Mouse (Mus musculus): ENCODE measurements around the gene Gla.

Gla gene

DNA sequence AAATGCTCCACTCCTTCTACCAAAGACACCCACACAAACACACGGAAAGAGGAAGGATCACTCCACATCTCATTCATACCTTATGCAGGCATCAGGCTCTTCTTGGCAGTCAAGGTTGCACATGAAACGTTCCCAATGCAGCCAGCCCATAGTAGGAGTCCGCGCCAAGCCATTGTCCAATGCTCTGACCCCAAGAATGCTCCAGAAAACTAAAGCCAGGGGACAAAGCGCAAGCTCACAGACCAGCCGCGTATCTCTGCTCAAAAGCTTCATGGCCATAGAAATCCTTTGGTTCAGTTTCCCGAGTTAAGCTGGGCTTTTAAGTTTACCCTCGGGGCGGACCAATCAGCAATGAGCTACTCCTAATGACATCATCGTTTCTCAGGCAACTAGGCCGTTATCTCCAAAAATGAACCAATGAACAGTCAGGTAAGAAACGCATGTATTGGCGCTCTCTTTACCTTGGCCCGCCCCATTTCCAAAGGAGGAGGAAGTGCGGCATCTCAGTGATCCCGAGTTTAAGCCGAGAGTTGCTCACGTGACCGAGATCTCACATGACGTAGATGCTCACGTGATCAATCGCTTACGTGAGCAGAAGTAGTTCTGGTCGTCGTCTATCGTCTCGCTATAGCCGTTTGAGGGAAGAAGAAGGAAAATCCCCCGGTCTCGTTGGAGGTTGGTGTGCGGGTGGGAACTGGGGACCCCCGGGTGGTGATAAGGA is at the start of gene Gla, which contains the start of gene Hnrnph2:
Gene Gla (minus strand): TSS at position 467 of the 721 bp plus-strand sequence.
Gene Hnrnph2 (plus strand): TSS at position 521 of the 721 bp plus-strand sequence.
- DNase-seq (ENCODE audit: low read depth): peak; percentile 99

DNA sequence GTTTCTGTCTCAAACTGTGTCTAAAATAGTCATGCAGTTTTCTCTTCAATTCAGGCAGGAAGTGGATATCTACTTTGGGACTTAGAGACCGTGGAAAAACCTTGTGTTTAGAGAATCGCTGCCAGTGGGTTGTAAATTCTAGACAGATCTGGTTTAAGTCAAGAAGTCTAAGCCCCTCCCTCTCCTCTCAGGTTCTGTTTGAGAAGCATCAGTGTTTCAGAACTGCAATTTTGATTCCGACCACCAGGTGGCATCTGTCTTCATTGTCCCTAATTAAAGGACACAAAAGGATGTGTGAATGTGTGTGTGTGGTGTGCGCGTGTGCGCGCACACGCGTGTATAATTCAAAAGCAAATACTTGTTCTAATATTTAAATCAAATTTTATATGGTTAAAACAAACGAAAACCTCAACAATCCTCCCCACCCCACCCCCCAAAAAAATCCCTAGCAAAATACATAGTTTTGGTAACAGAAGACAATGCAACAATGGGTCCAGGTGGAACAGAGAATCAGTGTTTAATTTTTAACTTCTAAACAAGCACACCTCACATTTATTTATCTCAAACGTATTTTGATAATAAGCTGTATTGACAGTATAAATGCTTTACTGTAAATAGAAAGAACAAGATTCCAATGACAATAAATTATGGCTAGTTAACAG is 47.2 kb upstream of the Gla start:
- peak; percentile 84 for DNase-seq (ENCODE audit: low read depth)

DNA sequence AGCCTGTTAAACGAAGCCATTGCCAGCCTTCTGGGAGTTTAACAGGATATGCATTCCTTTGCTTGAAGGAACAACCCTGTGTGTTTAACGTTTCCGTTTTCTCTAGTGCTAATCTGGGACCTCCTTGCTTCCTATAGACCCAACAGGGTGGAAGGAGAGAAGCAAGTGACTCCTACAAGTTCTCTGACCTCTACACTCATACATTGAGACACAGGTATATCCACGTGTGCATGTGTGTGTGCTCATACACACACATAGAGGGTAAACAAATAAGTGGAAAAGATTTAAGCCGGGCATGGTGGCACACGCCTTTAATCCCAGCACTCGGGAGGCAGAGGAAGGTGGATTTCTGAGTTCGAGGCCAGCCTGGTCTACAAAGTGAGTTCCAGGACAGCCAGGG is 46.5 kb upstream of the Gla start:
- no peak for DNase-seq (ENCODE audit: low read depth)

DNA sequence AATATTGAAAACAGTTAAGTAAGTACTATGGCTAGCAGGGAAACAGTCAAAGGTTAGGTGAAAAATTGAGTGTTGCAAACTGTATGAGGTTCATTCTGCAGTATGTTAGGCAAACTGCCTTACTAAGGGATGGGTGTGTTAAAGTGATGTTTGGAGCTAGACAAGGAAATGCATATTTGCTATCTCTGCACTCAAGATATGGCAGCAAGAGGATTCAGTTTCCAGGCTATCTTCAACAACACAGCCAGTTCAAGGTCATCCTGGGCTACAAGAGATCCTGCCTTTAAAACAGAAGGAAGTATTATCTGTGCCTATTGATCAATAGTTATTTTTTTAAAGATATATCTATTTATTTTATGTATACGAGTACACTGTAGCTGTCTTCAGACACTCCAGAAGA is 45.4 kb upstream of the Gla start:
- DNase-seq (ENCODE audit: low read depth): no peak

DNA sequence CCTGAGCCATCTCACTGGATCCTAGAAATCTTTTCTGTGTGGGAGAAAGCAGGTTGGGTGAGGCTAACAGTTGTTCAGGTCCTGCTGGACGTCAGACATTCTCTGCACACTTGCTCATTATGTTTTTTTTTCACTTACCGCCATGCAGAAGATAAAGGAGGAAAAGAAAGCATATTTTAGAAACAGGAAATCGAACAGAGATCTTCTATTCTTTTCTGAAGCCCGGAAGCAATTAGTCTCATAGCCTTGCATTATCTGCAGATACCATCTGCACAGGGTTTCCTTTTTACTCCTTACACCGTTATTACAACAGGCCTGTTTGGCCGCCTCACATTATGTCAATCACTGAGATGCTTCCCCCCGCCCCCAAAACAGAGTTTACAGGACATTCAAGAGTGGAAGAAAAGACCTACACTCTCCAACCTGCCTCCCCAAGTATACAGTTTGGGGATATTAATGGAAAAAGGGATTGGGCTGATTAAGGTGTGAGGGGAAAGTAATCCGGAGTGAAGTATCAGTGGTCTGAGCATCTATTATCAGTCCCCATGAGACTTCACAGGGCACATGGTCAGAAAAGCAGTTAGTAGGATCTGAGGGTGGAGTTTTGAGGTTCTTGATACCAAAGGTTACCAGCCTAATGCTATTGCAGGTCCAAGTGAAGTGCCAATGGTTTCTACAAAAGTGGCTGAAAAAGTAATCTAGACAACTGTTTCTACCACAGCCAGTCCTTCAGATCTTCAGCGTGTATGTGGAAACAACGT is 40.3 kb upstream of the Gla start:
- peak; percentile 94 for DNase-seq (ENCODE audit: low read depth)

DNA sequence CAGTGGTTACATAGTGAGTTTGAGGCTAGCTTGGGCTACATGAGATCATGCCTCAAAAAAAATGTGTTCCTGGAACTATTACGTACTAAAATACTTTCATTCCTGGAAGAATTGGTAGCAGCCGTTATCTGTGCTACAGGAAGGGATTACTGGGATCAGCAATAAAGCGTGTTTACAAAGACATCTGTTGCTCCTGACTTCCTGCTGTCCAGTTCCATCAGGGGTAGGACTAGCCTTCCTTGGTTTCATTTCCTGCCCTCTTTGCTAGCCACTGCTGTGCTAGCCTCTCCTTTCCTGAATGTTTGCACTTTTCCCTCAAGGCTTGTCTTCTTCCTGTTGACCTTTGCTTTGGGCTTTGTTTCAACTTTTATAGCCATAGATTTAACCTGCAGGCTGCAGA is 34.9 kb upstream of the Gla start:
- peak; percentile 4 for DNase-seq (ENCODE audit: low read depth)

DNA sequence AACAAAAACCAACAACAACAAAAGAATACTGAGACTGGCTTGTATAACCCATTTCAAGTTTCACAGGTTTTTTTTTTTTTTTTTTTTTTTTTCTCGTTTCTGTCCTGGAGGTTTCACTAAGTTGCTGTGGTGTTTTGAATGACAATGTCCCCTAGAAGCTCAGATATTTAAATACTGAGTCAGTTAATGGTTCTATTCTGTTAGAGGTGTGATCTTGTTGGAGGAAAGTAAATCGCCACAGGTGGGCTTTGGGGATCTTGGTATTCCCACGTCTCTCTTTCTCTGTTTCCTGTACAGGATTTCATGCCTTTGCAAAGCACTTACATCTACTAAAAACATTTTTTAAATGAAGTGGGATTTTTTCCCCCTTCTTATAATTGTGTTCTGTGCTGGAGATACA is 34.2 kb upstream of the Gla start:
- no peak for DNase-seq (ENCODE audit: low read depth)

DNA sequence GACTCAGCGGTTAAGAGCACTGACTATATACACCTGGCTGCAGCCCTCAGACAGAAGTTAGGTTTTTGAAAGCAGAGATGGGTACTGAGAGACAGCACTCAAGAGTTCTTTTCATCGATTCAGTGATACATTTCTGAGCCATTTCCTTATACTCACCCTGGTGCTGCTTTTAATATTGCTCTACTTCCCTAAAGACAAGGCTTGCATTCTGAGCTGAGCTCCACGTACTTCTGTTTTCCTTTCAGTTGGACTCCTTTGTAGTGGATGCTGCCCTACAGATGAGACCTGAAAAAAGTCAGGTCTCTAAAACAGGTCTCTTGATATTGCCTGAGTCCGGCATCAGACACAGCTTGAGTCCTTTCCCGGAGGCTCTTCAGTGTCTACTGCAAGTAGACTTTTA is 31.8 kb upstream of the Gla start:
- no peak for DNase-seq (ENCODE audit: low read depth)

DNA sequence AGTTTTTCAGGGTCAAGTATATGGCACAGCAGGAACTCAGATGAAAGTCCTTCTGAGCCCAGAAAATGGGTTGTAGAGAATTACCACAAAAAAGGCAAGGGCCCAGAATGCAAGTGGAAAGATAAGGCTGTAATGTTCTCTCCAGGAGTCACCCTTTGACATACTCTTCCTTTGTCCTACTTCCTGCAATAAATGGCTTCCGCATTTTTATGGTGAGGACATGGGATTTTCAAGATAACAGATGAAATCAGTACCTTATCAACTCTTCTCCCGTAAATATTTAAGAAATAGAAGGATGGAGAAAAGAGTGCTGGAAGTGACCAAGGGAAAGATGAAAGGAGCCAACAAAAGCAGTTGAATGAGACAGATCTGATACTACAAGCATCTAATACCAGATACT is 27.3 kb upstream of the Gla start:
- DNase-seq (ENCODE audit: low read depth): no peak

DNA sequence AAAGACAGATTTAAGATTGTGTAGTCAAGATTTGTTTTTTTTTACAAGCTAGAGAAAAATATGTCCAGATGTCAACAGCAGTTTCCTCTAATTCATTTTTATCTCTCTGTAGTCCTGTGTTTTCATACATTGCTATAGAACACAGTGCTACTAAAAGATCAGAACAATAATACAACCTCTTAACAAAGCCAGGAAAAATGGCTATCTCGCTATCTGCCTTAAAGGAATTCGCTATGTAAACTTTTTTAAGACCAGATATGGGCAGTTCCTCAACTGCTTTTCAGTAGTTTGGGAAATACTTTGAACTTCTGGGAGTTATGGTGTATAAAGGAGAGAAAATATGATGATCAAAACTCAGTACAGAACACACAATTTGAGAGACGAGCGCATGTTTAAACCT is 22.4 kb upstream of the Gla start:
- no peak for DNase-seq (ENCODE audit: low read depth)

DNA sequence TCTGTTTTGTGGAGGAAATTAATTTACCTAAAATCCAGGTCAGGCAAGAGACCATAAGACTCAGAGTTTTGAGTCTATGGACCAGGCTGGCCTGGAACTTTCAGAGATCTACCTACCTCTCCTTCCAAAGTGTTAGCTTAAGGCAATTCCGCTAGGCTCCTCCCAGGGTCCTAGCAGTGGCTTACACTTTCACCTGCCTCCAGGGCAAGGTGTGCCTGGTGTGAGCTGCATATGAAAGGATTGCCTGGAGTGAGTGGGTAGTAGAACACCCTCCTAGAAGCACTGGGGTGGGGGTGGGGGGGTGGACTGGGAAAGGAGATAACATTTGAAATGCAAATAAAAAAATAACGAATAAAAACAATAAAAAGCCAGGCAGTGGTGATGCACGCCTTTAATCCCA is 20.8 kb upstream of the Gla start:
- DNase-seq (ENCODE audit: low read depth): no peak

DNA sequence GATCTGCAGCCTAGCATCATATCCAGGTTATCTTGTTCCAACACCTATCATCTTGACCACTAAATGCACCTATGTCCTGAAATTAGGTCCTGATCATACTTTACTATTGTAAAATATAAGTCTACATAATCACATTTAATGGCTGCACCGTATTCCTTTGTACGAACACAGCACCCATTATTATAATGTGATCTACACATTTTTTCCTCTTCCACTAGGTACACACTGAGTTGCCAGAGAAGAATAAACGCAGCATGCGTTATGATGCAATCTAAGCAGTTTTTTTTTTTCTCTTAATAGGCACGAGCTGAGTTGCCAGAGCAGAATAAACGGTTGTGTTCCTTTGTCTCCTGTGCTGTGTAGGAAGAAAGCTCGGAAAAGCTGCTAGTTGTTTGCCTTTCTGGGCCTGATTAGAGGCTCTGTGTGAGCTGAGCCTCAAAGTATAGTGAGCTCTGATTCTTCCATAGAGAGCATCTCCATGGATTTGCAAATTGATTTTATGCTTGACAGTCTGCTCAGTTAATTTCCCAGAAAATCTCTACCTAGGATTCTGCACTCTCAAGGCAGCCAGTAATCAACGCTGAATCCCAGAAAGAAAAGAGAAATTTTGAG is 19.4 kb upstream of the Gla start:
- no peak for DNase-seq (ENCODE audit: low read depth)

DNA sequence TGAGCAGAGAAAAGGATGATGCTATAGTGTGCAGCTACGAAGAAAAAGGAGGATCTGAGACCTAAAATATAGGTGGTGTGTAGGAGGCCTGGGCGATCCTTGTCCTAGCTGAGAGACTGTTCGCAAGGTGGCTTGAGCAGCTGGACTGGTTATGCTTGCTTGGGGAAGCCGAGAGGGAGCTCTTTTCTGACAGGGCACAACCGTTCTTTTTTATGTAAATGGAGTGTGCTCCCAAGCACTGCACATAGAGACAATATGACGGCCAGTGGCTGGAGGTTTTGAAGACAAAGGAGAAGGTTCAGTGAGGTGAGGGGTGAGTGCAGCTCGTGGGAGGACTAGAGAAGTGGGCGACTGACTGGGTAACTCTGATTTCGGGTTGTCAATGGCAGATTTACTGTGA is 18.8 kb upstream of the Gla start:
- no peak for DNase-seq (ENCODE audit: low read depth)

DNA sequence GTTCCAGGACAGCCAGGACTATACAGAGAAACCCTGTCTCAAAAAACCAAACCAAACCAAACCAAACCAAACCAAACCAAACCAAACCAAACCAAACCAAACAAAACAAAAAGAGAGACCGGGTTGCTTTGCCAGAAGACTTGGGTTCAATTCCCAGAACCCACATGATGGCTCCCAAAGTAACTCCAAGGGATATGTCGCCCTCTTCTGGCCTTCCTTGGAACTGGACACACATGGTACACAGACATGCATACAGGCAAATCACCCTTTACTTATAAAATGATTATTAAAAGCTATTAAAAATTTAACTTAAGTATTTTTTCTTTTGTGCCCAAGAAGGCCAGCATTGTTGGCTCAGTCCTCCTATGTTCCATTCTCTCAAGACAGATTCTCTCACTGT is 13.4 kb upstream of the Gla start:
- peak; percentile 25 for DNase-seq (ENCODE audit: low read depth)

DNA sequence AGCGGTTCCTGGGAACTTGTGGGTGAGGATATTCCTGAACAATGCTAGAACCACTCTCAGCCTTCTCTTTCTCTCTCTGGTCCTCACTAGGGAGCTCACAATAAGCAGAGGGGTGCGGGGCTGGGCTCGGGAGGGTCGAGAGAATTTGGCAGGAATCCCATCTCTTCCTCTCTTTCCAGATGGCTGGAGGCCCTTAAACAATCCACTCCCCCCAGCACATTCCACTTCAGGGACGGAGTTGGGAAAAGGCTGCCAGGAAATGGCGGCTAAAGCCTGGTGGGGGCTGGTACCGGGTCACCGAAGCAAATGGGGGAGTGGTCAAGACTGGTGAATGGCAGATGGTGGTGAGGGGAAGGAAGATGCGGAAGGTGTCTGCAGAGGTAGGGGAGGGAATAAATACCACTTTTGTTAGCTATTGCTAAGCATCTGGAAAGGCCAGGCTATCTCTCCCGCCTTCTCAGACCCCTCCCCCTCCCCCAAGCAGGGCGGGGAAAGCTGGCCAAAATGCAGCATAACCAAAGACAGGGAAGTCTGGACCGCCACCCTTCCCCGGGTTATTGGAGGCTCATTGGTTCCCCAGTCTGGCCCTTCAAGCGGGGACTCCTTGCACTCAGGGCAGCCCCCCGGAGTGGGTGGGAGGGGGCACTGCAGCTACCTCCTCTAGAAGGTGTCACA is 11.5 kb upstream of the Gla start:
- no peak for DNase-seq (ENCODE audit: low read depth)

DNA sequence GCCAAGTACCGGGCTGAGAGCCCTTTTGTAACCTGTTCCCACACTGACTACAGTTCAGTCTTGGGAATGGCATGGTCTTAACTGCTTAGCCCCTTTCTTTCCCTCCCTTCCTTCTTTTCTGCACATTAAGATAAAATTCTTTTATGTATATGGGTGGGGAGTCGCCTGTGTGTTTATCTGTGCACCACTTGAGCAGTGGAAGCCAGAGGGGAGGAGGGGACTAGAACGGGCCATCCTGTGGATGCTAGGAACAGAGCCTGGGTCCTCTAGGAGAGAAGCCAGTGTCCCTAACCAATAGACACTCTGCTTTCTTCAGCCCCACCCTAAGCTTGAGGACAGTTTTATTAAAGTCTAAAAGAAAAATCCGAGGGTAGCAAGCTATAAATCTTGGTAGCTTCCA is 10.1 kb upstream of the Gla start:
- no peak for DNase-seq (ENCODE audit: low read depth)

DNA sequence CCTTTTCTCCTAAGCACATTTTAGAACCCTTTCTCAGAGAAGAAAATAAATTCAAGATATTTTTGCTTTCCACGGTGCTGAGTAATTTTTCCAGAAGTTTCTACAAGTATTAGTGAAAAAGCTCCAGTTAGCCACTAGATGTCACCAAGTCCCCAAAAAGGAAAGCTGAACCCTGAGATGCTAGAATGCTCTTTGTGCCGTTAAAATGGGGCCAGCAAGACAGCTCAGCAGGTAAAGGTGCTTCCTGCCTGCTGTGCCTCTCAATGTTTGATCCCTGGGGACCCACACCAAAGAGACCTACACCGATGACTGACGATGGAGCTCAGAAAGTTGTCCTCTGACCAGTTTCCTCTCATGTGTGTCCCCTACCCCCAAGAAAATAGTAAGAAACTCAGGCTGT is 8.5 kb upstream of the Gla start:
- DNase-seq (ENCODE audit: low read depth): peak; percentile 68

DNA sequence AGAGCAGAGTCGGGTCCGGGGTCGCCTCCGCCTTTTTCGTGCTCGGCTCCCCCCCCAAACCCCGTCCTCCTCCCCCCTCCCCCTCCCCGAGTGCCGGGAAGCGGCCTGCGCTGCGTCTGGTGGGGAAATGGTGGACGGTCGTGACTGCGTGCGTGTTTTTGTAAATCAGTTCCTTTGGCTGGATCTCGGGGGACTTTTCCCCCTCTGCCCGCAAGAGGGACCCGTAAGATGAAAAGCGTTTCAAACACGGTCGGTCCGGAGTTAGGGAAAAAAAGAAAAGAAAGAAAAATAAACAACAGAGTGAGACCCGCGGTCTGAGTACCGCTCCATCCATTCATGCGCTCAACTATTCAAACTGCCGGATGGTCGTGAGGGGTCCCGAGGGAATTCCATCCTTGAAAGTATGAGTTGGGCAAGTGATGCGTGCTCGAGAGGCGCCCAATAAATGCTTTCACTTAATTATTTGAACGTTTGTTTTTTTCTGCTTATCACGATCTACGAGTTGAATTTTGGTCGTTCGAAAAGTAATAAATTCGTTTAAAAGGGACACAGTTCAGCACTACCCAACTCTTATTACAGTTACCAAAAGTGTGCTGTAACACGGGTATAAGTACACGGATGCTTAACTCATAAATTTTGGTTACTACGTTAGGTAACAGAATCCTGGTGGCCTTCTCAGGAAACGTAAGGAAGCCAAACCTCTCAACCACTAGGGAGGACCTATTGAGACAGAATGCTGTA is 625 bp upstream of the Gla start:
- peak; percentile 61 for DNase-seq (ENCODE audit: low read depth)

DNA sequence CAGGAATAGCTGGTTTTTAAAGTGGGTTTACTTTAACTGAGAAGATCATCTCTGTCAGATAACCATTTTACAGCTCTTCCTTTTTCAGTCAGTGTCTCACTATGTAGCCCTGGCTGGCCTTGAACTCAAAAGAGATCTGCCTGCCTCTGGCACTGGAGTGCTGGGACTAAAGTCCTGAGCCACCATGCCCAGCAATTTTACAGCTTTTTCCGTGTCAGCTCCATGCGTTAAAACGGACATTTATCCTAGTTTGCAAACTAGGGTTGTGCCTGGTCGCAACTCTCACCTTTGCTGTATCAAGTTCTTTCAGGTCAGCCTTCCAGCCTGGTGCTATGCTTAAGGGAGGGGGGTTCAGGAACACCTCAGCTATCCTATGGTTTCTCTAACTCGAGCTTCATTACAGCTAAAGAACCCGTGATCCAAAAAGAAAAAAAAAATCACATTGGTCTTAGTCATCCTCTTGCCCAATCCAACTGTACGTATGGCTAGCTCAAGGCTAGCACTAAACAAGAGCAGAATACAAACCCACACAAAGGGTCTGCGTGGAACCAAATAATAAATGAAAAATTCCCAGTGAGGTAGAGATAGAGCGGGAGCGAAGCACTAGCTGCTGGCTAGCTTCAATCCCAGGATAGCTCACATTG is 881 bp downstream of the Gla start:
- peak; percentile 72 for DNase-seq (ENCODE audit: low read depth)

DNA sequence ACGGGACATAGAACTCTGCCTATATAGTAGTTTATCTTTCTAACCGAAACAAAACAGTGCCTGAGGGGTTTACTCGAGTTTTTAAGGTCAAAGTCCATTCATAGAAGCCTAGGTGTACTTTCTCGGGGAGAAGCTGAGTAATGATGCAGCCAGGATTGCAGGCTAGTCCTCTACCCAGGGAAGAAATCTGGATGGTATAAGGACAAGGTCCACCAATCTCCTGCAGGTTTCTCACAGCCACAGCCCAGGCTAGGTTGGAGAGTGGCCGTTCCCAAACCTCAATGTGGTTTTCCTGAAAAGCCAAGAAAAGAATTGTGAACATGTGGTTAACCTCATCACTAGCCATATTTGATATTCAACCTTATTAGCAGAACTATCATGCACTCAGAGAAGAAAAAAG is 11.1 kb downstream of the Gla start:
- peak; percentile 52 for DNase-seq (ENCODE audit: low read depth)

DNA sequence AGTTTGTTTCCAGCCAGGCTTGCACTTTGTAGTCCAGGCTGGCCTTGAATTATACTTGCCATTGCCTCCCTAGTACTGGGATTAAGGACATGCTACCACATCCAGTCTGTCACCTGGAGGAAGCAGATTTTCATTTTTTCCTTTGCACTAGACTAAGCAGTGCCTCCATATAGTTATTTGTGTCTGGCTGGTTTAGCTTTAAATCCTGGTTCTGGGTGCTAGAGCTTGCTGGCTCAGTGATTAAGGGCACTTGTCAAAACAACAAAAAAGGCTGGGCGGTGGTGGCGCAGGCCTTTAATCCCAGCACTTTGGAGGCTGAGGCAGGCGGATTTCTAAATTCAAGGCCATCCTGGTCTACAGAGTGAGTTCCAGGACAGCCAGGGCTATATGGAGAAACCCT is 11.9 kb downstream of the Gla start:
- DNase-seq (ENCODE audit: low read depth): no peak

Measured in 416B (cell line).